Mouse (Mus musculus) layer of hippocampus, adult 9-11 months (tissue): ENCODE results near the gene Rps23.
A peak's percentile ranks its signal among the peaks of the same experiment; 100 is the strongest.

Experiments used
- DNase-seq: peaks from one replicate; pipeline ENCODE4 v3.0.0; 2022

Rps23 gene

GRCm38 (mm10) chr13:90935852-90936251 is 13.1 kb downstream of the Rps23 start:
- no peak for DNase-seq

GRCm38 (mm10) chr13:90939192-90939591 is 16.4 kb downstream of the Rps23 start:
- no peak for DNase-seq

GRCm38 (mm10) chr13:90939600-90939999 is 16.8 kb downstream of the Rps23 start:
- DNase-seq, result no peak

GRCm38 (mm10) chr13:90958894-90959293 is 36.1 kb downstream of the Rps23 start:
- DNase-seq, result no peak

GRCm38 (mm10) chr13:90960591-90960990 is 37.8 kb downstream of the Rps23 start:
- DNase-seq, result no peak

GRCm38 (mm10) chr13:90962836-90963760 is 40.3 kb downstream of the Rps23 start:
- DNase-seq, result no peak

GRCm38 (mm10) chr13:90964511-90964910 is 41.8 kb downstream of the Rps23 start:
- no peak for DNase-seq

- DNase-seq, result no peak
Measured at GRCm38 (mm10) chr13:90965996-90966395, 43.2 kb downstream of the Rps23 start.

GRCm38 (mm10) chr13:90967422-90967821 is 44.7 kb downstream of the Rps23 start:
- DNase-seq, result peak; percentile 80

- no peak for DNase-seq
Measured at GRCm38 (mm10) chr13:90968940-90969339, 46.2 kb downstream of the Rps23 start.

- DNase-seq, result no peak
Measured at GRCm38 (mm10) chr13:90970259-90971017, 47.7 kb downstream of the Rps23 start.

- no peak for DNase-seq
Measured at GRCm38 (mm10) chr13:90973409-90973808, 50.7 kb downstream of the Rps23 start.
